Mouse (Mus musculus) hindbrain, postnatal 0 days (tissue): ENCODE results near the gene Zfp445. TPM values are rescaled to one million over a fixed set of nuclear protein-coding genes. Genes with fewer than 3 reads are reported as not detected.

Experiments used
- ATAC-seq: fragments of 200-750 bp; cut with Nextera tagmentation; 2 replicates; pipeline ENCODE4 v1.8.0; 2017; ENCODE audit warnings: mild to moderate bottlenecking, moderate TSS enrichment, moderate library complexity
- DNase-seq: peaks from one replicate; pipeline ENCODE4 v3.0.0-alpha.2; 2015; ENCODE audit warnings: low spot score
- H3K27ac ChIP-seq: fragments of 300-500 bp; sonication (generic); 2 replicates; pipeline ENCODE4 v1.5.1; 2014; ENCODE audit warnings: mild to moderate bottlenecking
- H3K27me3 ChIP-seq: fragments of 300-500 bp; sonication (generic); 2 replicates; pipeline ENCODE4 v1.6.1; 2014; ENCODE audit warnings: low read length, mixed read lengths; ENCODE audit not compliant: insufficient read depth
- H3K36me3 ChIP-seq: fragments of 300-500 bp; sonication (generic); 2 replicates; pipeline ENCODE4 v1.6.1; 2014; ENCODE audit warnings: low read length, mixed read lengths; ENCODE audit not compliant: insufficient read depth
- H3K4me1 ChIP-seq: fragments of 300-500 bp; sonication (generic); 2 replicates; pipeline ENCODE4 v1.6.1; 2014; ENCODE audit warnings: antibody characterized with exemption, low read length, mixed read lengths; ENCODE audit not compliant: insufficient read depth
- H3K4me2 ChIP-seq: fragments of 300-500 bp; sonication (generic); 2 replicates; pipeline ENCODE4 v1.6.1; 2014; ENCODE audit warnings: low read depth, mild to moderate bottlenecking, low read length, moderate library complexity, mixed read lengths
- H3K4me3 ChIP-seq: fragments of 300-500 bp; sonication (generic); 2 replicates; pipeline ENCODE4 v1.5.1; 2014; ENCODE audit warnings: low read length
- H3K9ac ChIP-seq: fragments of 300-500 bp; sonication (generic); replicated peaks from 2 replicates; pipeline ENCODE4 v1.6.1; 2014; ENCODE audit warnings: mild to moderate bottlenecking, low read length, moderate library complexity, mixed read lengths
- H3K9me3 ChIP-seq: fragments of 300-500 bp; sonication (generic); 2 replicates; pipeline ENCODE4 v1.6.1; 2016; ENCODE audit warnings: low read length, mixed read lengths
- CTCF ChIP-seq: IDR thresholded peaks from 2 replicates; pipeline ENCODE4 v1.5.1; 2016; ENCODE audit warnings: antibody characterized with exemption, control low read depth, low read depth
- WGBS: fragments of 180-500 bp; shearing (Covaris S2); extraction: QIAGEN DNeasy Blood & Tissue Kit; methylation state at CpG from one replicate; pipeline ENCODE4 v1.1.7; 2014; 5-methylcytosine and 5-hydroxymethylcytosine counted together
- polyA plus RNA-seq: library from polyadenylated mRNA; unstranded; fragments of >200 nt; fragmentation: Nextera tagmentation; extraction: Ambion mirVana; gene quantifications from 2 replicates; pipeline ENCODE4 v1.2.1, GENCODE M21; 2015
- total RNA-seq: library from RNA; depleted of rRNA; stranded (reverse); fragments of >200 nt; gene quantifications from 2 replicates; pipeline ENCODE4 v1.2.3, GENCODE M21; 2014; rRNA removed

The Zfp445 gene
- total and polyA plus RNA-seq, 2 experiments from 2014 or later: 68.1 to 138 TPM

DNA sequence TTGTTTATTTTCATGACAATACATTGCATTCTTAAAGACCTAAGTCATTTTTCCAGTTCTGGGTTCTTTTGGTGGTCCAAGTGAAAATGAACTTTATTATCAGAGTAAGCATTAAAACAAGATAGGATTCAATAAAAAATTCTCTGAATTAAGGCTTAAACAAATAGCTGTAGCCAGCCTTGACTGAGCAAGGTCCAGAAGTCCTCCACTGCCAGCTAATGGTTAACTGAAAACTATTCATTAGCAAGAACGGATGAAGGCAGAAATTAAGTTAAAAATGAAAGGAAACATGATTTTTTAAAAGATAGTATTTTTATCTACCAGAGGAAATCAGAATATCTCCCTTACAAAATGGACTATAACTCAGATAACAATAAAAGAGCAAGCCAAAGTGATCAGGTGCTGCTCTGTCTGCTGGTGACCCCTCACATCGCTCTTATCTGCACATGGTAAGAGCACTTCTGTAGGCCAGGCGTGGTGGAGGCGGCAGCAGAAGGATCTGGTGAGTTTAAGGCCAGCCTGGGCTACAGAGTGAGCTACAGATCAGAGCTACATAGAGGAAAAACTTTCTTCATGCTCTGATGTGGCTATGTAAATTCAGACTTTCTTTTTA lies 50.5 kb downstream of the Zfp445 start:
- no peak overlapping the region for H3K27ac ChIP-seq
- H3K9ac ChIP-seq: no peak overlapping the region
- no peaks in the 10 kb centered on the region for H3K9me3 ChIP-seq
- DNase-seq (no peak), ATAC-seq (no peak)
- H3K4me1 ChIP-seq: no peaks in the 10 kb centered on the region
- H3K27me3 ChIP-seq: no peaks in the 10 kb centered on the region
- TF ChIP-seq CTCF: no peak
- no peak overlapping the region for H3K4me3 ChIP-seq
- peaks cover 30% of the 10 kb centered on the region; the same call in 1 of the 2 replicates for H3K36me3 ChIP-seq
- no peak overlapping the region for H3K4me2 ChIP-seq
- 93% methylated on average over 4 of the region's 4 CpGs for WGBS

DNA sequence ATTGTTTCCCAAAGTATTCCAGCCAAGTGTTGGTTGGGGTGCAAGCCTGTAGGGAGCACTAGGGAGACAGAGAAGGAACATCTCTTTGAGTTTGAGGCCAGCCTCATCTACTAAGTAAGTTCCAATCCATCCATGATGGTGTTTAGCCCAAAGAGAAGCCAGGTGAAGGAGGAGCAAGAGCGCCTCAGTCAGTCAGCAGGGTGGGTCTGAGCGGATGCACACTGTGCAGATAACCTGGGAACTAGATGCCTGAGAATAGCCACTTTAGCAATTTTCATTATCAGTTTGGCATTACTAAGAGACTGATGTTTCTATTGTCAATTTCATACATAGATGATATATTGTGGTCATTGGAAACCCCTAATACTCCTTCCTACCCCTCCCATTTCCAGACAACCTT lies 51.0 kb downstream of the Zfp445 start:
- H3K27me3 ChIP-seq: no peaks in the 10 kb centered on the region
- H3K4me1 ChIP-seq: no peaks in the 10 kb centered on the region
- no peaks in the 10 kb centered on the region for H3K9me3 ChIP-seq
- H3K4me3 ChIP-seq: no peak overlapping the region
- ATAC-seq (no peak), DNase-seq (no peak)
- TF ChIP-seq CTCF: no peak
- WGBS: 94% methylated on average over 2 of the region's 2 CpGs
- H3K36me3 ChIP-seq: peaks cover 25% of the 10 kb centered on the region; the same call in 1 of the 2 replicates
- no peak overlapping the region for H3K27ac ChIP-seq
- H3K9ac ChIP-seq: no peak overlapping the region
- H3K4me2 ChIP-seq: no peak overlapping the region

DNA sequence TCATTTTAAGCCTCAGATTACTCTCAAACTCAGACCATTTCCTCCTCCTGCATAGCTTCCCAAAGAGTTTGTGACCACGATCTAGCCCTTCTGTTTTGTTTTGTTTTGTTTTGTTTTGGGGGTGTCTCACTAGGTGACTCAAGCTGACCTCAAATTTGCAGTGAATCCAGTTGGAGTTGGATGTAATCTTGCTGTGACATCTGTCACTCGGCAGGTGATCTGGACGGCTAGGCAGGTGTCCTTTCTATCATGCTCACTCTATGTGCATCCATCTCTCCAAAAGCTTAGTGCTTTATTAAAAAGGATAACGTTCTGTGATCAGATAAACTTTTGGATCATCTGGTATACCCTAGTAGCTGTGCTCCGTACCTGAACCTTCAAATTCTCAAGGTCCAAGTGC lies 53.4 kb downstream of the Zfp445 start:
- H3K4me2 ChIP-seq: no peak overlapping the region
- no peak overlapping the region for H3K9ac ChIP-seq
- H3K4me1 ChIP-seq: no peaks in the 10 kb centered on the region
- H3K27ac ChIP-seq: no peak overlapping the region
- H3K9me3 ChIP-seq: no peaks in the 10 kb centered on the region
- WGBS: 80% methylated on average over 5 of the region's 5 CpGs
- ATAC-seq (no peak), DNase-seq (no peak)
- peaks cover 20% of the 10 kb centered on the region; the same call in 1 of the 2 replicates for H3K36me3 ChIP-seq
- no peak overlapping the region for H3K4me3 ChIP-seq
- no peak for TF ChIP-seq CTCF
- no peaks in the 10 kb centered on the region for H3K27me3 ChIP-seq

DNA sequence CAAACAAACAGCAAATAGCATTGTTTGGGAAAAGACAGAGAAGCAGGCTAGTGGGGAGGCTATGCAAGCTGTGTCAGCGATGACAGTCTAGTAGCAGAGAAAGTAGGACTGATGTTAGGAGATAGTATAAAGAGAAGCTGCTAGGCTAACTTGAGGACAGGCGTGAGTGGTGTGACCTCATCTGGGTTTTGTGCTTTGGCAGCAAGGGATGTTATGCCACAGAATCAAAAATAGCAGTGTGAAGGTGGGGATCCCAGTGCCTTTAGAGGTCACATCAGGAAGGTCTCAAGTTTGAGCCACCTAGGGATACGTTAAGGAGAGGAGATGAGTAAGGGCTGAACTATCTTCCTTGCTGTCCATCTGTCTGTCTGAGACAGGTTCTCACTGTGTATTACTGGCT lies 55.6 kb downstream of the Zfp445 start:
- Histone ChIP-seq H3K9me3 (no peaks in the 10 kb centered on the region), H3K27ac (no peak overlapping the region), H3K4me1 (no peaks in the 10 kb centered on the region), H3K4me2 (no peak overlapping the region), H3K9ac (no peak overlapping the region), H3K4me3 (no peak overlapping the region), H3K27me3 (no peaks in the 10 kb centered on the region), H3K36me3 (peaks cover 15% of the 10 kb centered on the region; the same call in 1 of the 2 replicates)
- no peak for DNase-seq
- TF ChIP-seq CTCF: no peak
- WGBS: 93% methylated on average over 3 of the region's 3 CpGs
- ATAC-seq: no peak

DNA sequence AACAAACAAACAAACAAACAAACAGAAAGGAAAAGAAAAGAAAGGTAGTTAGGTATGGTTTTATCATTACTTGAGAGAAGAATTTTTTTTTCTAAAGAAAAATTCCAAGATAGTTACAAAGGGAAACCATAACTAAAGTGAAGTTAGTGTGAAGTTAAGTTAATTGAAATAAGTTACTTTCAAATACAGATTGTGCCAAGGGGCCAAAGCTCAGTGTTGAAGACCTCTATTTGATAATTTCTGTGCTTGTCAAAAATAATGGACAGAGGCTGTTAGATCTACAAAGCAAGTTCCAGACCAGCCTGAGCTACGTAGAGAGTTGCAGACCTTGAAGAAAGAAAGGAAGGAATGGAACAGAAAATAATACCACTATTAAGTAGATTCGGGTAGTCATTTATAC lies 58.6 kb downstream of the Zfp445 start:
- no peaks in the 10 kb centered on the region for H3K4me1 ChIP-seq
- no peak for DNase-seq

DNA sequence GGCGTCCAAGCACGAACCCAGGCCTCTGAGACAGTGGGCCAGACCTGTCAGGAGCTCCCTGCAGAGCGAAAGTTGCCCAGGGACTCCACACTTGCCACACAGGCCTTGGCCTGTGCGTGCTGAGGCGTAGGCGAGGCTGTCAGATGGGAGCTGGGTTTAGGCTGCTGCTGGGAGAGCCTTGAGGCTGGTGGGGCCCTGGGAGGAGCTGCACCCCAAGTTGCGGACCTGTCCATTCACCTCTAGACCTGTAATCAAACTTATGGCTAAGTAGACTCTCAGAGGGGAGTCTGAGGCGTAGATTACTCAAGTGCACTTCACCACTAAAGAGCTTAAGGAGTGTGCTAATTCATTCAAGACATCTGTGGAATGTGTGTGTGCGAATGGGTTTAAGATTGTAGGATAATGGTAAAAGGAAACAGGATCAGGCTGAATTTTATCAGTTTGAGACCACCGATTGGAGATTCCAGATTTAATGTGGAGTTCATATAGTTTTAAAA lies 59.9 kb downstream of the Zfp445 start:
- TF ChIP-seq CTCF: no peak
- Histone ChIP-seq H3K4me3 (peak overlapping the region; percentile 54), H3K27ac (peak overlapping the region; percentile 89), H3K36me3 (no peaks in the 10 kb centered on the region), H3K4me2 (peak overlapping the region; percentile 89), H3K27me3 (no peaks in the 10 kb centered on the region), H3K9ac (peak overlapping the region; percentile 81), H3K9me3 (no peaks in the 10 kb centered on the region), H3K4me1 (no peaks in the 10 kb centered on the region)
- no peak for DNase-seq
- ATAC-seq: 0 out of 2 replicates have a peak, but pooled peaks have one; percentile 1
- WGBS: 15% methylated on average over 10 of the region's 10 CpGs

More for the DNA sequence above, 58.6 kb downstream of the Zfp445 start:
- Histone ChIP-seq H3K36me3 (peaks cover 5% of the 10 kb centered on the region; the same call in 1 of the 2 replicates), H3K27ac (no peak overlapping the region), H3K27me3 (no peaks in the 10 kb centered on the region), H3K4me3 (no peak overlapping the region), H3K9ac (no peak overlapping the region), H3K4me2 (no peak overlapping the region), H3K9me3 (no peaks in the 10 kb centered on the region)
- TF ChIP-seq CTCF: no peak
- WGBS: 98% methylated on average over 2 of the region's 2 CpGs
- ATAC-seq: no peak

DNA sequence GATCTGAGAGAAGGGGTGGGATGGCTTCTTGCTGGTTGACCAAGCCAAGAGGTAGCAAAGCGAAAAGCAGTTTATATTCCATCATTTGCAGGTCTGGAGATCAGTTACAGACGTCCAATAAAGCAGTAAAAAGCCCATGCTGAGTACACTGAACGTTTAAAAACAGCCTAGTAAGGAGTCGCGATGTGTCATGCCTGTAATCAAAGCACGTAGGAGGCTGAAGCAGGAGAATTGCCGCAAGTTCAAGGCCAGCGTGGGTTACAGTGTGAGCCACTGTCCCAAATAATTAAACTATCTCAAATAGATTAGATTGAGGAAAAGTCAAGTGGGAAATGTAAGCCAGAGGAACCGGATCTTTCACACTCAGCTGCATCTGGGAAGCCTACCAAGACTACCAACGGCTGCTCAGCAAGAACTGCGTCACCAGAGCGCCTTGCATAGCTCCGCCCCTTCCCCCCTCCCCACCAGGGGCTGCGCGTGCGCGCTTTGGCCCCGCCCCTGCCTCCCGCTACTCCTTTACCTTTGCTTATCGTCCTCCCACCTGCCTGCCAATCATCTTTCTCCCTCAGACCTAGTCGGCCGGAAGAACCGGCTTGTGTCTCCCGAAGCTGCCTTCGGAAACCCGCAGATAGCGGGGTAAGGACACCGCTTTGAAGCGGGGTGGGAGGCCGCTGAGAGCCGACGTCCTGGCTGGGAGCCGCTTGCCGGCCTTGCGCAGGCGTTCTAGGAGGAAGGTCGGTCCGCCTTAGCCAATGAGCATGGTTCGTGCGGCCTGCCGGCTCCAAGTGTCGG lies 60.6 kb downstream of the Zfp445 start, which contains the start of gene Tcaim:
TSS of gene Tcaim (plus strand) at position 487 of the 792 bp plus-strand sequence.
- peak; percentile 99 for ATAC-seq
- peak within 1 kb of the TSS; percentile 89 for H3K4me2 ChIP-seq
- DNase-seq: peak; percentile 96
- peak within 1 kb of the TSS; percentile 81 for H3K9ac ChIP-seq
- H3K4me1 ChIP-seq: no peaks in the 10 kb centered on the region
- H3K9me3 ChIP-seq: no peaks in the 10 kb centered on the region
- 7% methylated on average over 42 of the region's 42 CpGs for WGBS
- peak within 1 kb of the TSS; percentile 89 for H3K27ac ChIP-seq
- H3K27me3 ChIP-seq: no peaks in the 10 kb centered on the region
- no peaks in the 10 kb centered on the region for H3K36me3 ChIP-seq
- TF ChIP-seq CTCF: no peak
- peak within 1 kb of the TSS; percentile 54 for H3K4me3 ChIP-seq

Other genes with a start within 250 kb of the Zfp445 start
- not detected in 2 replicates for gene Topaz1, start 118.7 kb downstream of the Zfp445 start, total RNA-seq
- not detected in 2 replicates for gene Topaz1, start 118.7 kb downstream of the Zfp445 start, polyA plus RNA-seq
- gene Tcaim, start 60.5 kb downstream of the Zfp445 start, total RNA-seq: 8.4 and 13.5 TPM in 2 replicates
- gene Tcaim, start 60.5 kb downstream of the Zfp445 start, polyA plus RNA-seq: 6.7 and 7.1 TPM in 2 replicates
- not detected in 2 replicates for gene Gm35549, start 22.0 kb downstream of the Zfp445 start, total RNA-seq
- 0.30 TPM in 1 of 2 replicates, not detected in the other for gene Gm35549, start 22.0 kb downstream of the Zfp445 start, polyA plus RNA-seq
- 4.5 and 6.3 TPM in 2 replicates for gene Zkscan7, start 19.7 kb upstream of the Zfp445 start, total RNA-seq
- gene Zkscan7, start 19.7 kb upstream of the Zfp445 start, polyA plus RNA-seq: 1.3 and 1.9 TPM in 2 replicates
- gene Zfp105, start 57.1 kb upstream of the Zfp445 start, total RNA-seq: 3.6 and 9.2 TPM in 2 replicates
- 8.1 and 8.9 TPM in 2 replicates for gene Zfp105, start 57.1 kb upstream of the Zfp445 start, polyA plus RNA-seq
- 7.9 and 13.4 TPM in 2 replicates for gene 1110059G10Rik, start 85.0 kb upstream of the Zfp445 start, total RNA-seq
- gene 1110059G10Rik, start 85.0 kb upstream of the Zfp445 start, polyA plus RNA-seq: 35.0 and 35.7 TPM in 2 replicates
- gene Kif15, start 85.0 kb upstream of the Zfp445 start, total RNA-seq: 26.6 and 30.0 TPM in 2 replicates
- 13.5 and 13.8 TPM in 2 replicates for gene Kif15, start 85.0 kb upstream of the Zfp445 start, polyA plus RNA-seq
- gene Tmem42, start 155.3 kb upstream of the Zfp445 start, total RNA-seq: 18.5 and 19.9 TPM in 2 replicates
- gene Tmem42, start 155.3 kb upstream of the Zfp445 start, polyA plus RNA-seq: 30.6 and 31.5 TPM in 2 replicates
- gene Tgm4, start 168.7 kb upstream of the Zfp445 start, total RNA-seq: 0.10 TPM in 1 of 2 replicates, not detected in the other
- gene Tgm4, start 168.7 kb upstream of the Zfp445 start, polyA plus RNA-seq: 0.42 and 0.45 TPM in 2 replicates
- gene Zdhhc3, start 247.2 kb upstream of the Zfp445 start, total RNA-seq: 82.9 and 91.6 TPM in 2 replicates
- gene Zdhhc3, start 247.2 kb upstream of the Zfp445 start, polyA plus RNA-seq: 81.8 and 83.4 TPM in 2 replicates
- 25.9 and 31.3 TPM in 2 replicates for gene Exosc7, start 247.2 kb upstream of the Zfp445 start, total RNA-seq
- gene Exosc7, start 247.2 kb upstream of the Zfp445 start, polyA plus RNA-seq: 57.5 and 64.5 TPM in 2 replicates